ENCODE assay signal across 25 mouse cellular contexts in the genomic region with DNA sequence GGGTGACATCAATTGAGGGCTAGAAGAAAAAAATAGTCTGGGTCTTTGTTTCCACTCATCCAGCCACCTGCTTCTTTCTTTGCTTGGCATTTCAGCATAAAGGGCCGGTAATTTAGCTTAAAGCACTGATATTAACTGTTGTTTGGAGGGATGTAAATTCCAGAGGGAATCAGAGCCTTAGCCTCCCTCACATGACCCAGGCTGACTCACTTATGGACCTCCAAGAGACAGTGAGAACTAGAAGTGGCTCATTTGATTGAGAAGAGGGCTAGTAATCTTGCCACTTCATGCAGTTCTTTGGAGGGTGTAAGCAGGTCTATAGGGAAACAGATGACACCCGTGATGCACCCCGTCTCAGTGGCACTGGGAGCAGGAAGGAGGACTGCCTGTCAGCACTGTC.
A peak's percentile ranks its signal among the peaks of the same experiment; 100 is the strongest.
DNase-seq lines count a peak whose midpoint lies in the region; ATAC-seq and TF ChIP-seq lines count a peak whose summit lies in the region.
"Had no signal": no experiment of that assay in that cellular context is flagged by ENCODE, and none has a peak within 500 bp of the region (broad histone marks: within the 10 kb centered on the region; RNA-seq: fewer than 3 reads in every experiment).

No protein-coding gene starts in this region.

- TF ChIP-seq POLR2A in brain, embryonic 14.5 days (IDR thresholded peaks at IDR 0.05; ENCODE audit: borderline replicate concordance, extremely low read depth, insufficient read depth, insufficient read length, poor library complexity, severe bottlenecking) = no peak

- no peak overlapping the region for H3K4me2 ChIP-seq in forebrain, embryonic 11.5 days (ENCODE audit: low read depth, low read length, severe bottlenecking)
- no peak overlapping the region for H3K4me2 ChIP-seq in forebrain, embryonic 13.5 days
- no peak overlapping the region for H3K4me2 ChIP-seq in hindbrain, embryonic 14.5 days (replicated peaks)
- H3K4me2 ChIP-seq: forebrain, embryonic 15.5 days; heart, embryonic 12.5 days; heart, embryonic 15.5 days; hindbrain, embryonic 15.5 days; intestine, embryonic 15.5 days had no signal

- 0 out of 2 replicates have a peak, but pooled peaks have one; percentile 39 for ATAC-seq in forebrain, embryonic 11.5 days (replicated peaks; ENCODE audit: low FRiP score)
- no peak for ATAC-seq in forebrain, embryonic 13.5 days
- ATAC-seq in hindbrain, embryonic 14.5 days (ENCODE audit: low FRiP score) = no peak
- ATAC-seq: CD4-positive, CD25-positive, alpha-beta regulatory T cell, adult 4 months; forebrain, embryonic 15.5 days; intestine, embryonic 15.5 days had no signal

- 73% methylated on average over 3 of the region's 3 CpGs for WGBS in forebrain, embryonic 11.5 days
- 59% methylated on average over 3 of the region's 3 CpGs for WGBS in forebrain, embryonic 13.5 days
- WGBS in hindbrain, embryonic 14.5 days = 67% methylated on average over 3 of the region's 3 CpGs
- WGBS in hindbrain, embryonic 10.5 days = 79% methylated on average over 3 of the region's 3 CpGs

- H3K9ac ChIP-seq in forebrain, embryonic 11.5 days (ENCODE audit: low read length) = no peak overlapping the region
- no peak overlapping the region for H3K9ac ChIP-seq in forebrain, embryonic 13.5 days
- no peak overlapping the region for H3K9ac ChIP-seq in hindbrain, embryonic 14.5 days
- H3K9ac ChIP-seq: forebrain, embryonic 15.5 days; heart, embryonic 12.5 days; heart, embryonic 15.5 days; hindbrain, embryonic 15.5 days; intestine, embryonic 15.5 days had no signal

- H3K9me3 ChIP-seq in forebrain, embryonic 11.5 days (ENCODE audit: control insufficient read depth, low read length) = no peaks in the 10 kb centered on the region
- no peaks in the 10 kb centered on the region for H3K9me3 ChIP-seq in forebrain, embryonic 13.5 days (replicated peaks)
- no peaks in the 10 kb centered on the region for H3K9me3 ChIP-seq in hindbrain, embryonic 14.5 days (ENCODE audit: control insufficient read depth, low read length)
- no peaks in the 10 kb centered on the region for H3K9me3 ChIP-seq in hindbrain, embryonic 10.5 days
- H3K9me3 ChIP-seq: forebrain, embryonic 15.5 days; heart, embryonic 12.5 days; heart, embryonic 15.5 days; hindbrain, embryonic 15.5 days; intestine, embryonic 15.5 days had no signal

- no peak overlapping the region for H3K27ac ChIP-seq in forebrain, embryonic 11.5 days (ENCODE audit: low read depth, low read length)
- H3K27ac ChIP-seq in forebrain, embryonic 13.5 days = no peak overlapping the region
- 0 out of 2 replicates have a peak overlapping the region, but pooled peaks have one; percentile 29 for H3K27ac ChIP-seq in hindbrain, embryonic 14.5 days
- no peak overlapping the region for H3K27ac ChIP-seq in hindbrain, embryonic 10.5 days
- H3K27ac ChIP-seq: forebrain, embryonic 15.5 days; gastrocnemius, adult 2 months; heart, embryonic 15.5 days; hindbrain, embryonic 15.5 days; intestine, embryonic 15.5 days had no signal

- no peaks in the 10 kb centered on the region for H3K27me3 ChIP-seq in forebrain, embryonic 11.5 days (ENCODE audit: control insufficient read depth, insufficient read depth, low read length)
- H3K27me3 ChIP-seq in forebrain, embryonic 13.5 days = no peaks in the 10 kb centered on the region
- no peaks in the 10 kb centered on the region for H3K27me3 ChIP-seq in hindbrain, embryonic 14.5 days (ENCODE audit: control insufficient read depth, insufficient read depth, low read length)
- no peaks in the 10 kb centered on the region for H3K27me3 ChIP-seq in hindbrain, embryonic 10.5 days (ENCODE audit: insufficient read depth, poor library complexity, severe bottlenecking)
- H3K27me3 ChIP-seq: forebrain, embryonic 15.5 days; heart, embryonic 12.5 days; heart, embryonic 15.5 days; hindbrain, embryonic 15.5 days; intestine, embryonic 15.5 days had no signal

- no peak overlapping the region for H3K4me3 ChIP-seq in forebrain, embryonic 11.5 days (ENCODE audit: low read depth, low read length)
- H3K4me3 ChIP-seq in forebrain, embryonic 13.5 days = no peak overlapping the region
- no peak overlapping the region for H3K4me3 ChIP-seq in hindbrain, embryonic 14.5 days (replicated peaks; ENCODE audit: low read length)
- no peak overlapping the region for H3K4me3 ChIP-seq in hindbrain, embryonic 10.5 days
- H3K4me3 ChIP-seq: forebrain, embryonic 15.5 days; gastrocnemius, adult 2 months; heart, embryonic 12.5 days; heart, embryonic 15.5 days; hindbrain, embryonic 15.5 days; intestine, embryonic 15.5 days had no signal

- no peaks in the 10 kb centered on the region for H3K4me1 ChIP-seq in forebrain, embryonic 11.5 days (replicated peaks; ENCODE audit: control insufficient read depth, insufficient read depth, low read length)
- 0 out of 2 replicates have a peak, but pooled peaks cover 4% of the 10 kb centered on the region for H3K4me1 ChIP-seq in forebrain, embryonic 13.5 days
- no peaks in the 10 kb centered on the region for H3K4me1 ChIP-seq in hindbrain, embryonic 14.5 days (replicated peaks; ENCODE audit: control insufficient read depth, insufficient read depth, low read length)
- H3K4me1 ChIP-seq in hindbrain, embryonic 10.5 days (replicated peaks) = no peaks in the 10 kb centered on the region
- H3K4me1 ChIP-seq: forebrain, embryonic 15.5 days; hindbrain, embryonic 15.5 days; intestine, embryonic 15.5 days had no signal

- no peak for DNase-seq in forebrain, embryonic 11.5 days (ENCODE audit: low spot score)
- no peak for DNase-seq in hindbrain, embryonic 14.5 days (ENCODE audit: low spot score)
- no peak for DNase-seq in hindbrain, embryonic 10.5 days (ENCODE audit: low spot score)
- peak; percentile 18 for DNase-seq in brain, embryonic 14.5 days (ENCODE audit: low read depth)
- no peak for DNase-seq in cerebellum, postnatal 25 days
- DNase-seq: adrenal gland, adult 2 months; adrenal gland, postnatal 14 days; B cell, adult 2 months; cerebellum, adult 11-12 months; cerebellum, adult 8-10 months; cerebellum, postnatal 10 days; gastrocnemius, adult 2 months; gastrocnemius, postnatal 14 days; heart, adult 18-20 months; heart, postnatal 10 days; heart, postnatal 36 days; kidney, adult 18-20 months; kidney, adult 9 months had no signal

- TF ChIP-seq CTCF in brain, embryonic 14.5 days (IDR thresholded peaks at IDR 0.05; ENCODE audit: borderline replicate concordance, extremely low read depth, insufficient read depth, insufficient read length) = no peak

- no peaks in the 10 kb centered on the region for H3K36me3 ChIP-seq in forebrain, embryonic 11.5 days (ENCODE audit: control insufficient read depth, insufficient read depth, low read length)
- H3K36me3 ChIP-seq in forebrain, embryonic 13.5 days (ENCODE audit: poor library complexity, severe bottlenecking) = no peaks in the 10 kb centered on the region
- no peaks in the 10 kb centered on the region for H3K36me3 ChIP-seq in hindbrain, embryonic 14.5 days (replicated peaks; ENCODE audit: control insufficient read depth, insufficient read depth)
- no peaks in the 10 kb centered on the region for H3K36me3 ChIP-seq in hindbrain, embryonic 10.5 days
- H3K36me3 ChIP-seq: forebrain, embryonic 15.5 days; heart, embryonic 12.5 days; heart, embryonic 15.5 days; hindbrain, embryonic 15.5 days; intestine, embryonic 15.5 days had no signal
